Mouse (Mus musculus): Measurements from ENCODE around the gene Mgmt. TPM values are rescaled to one million over a fixed set of nuclear protein-coding genes. Genes with fewer than 3 reads are reported as not detected.

The Mgmt gene
- 1.5 and 1.8 TPM in 2 replicates for polyA plus RNA-seq (2015; fragmentation: Nextera tagmentation; extraction: Ambion mirVana)

DNA sequence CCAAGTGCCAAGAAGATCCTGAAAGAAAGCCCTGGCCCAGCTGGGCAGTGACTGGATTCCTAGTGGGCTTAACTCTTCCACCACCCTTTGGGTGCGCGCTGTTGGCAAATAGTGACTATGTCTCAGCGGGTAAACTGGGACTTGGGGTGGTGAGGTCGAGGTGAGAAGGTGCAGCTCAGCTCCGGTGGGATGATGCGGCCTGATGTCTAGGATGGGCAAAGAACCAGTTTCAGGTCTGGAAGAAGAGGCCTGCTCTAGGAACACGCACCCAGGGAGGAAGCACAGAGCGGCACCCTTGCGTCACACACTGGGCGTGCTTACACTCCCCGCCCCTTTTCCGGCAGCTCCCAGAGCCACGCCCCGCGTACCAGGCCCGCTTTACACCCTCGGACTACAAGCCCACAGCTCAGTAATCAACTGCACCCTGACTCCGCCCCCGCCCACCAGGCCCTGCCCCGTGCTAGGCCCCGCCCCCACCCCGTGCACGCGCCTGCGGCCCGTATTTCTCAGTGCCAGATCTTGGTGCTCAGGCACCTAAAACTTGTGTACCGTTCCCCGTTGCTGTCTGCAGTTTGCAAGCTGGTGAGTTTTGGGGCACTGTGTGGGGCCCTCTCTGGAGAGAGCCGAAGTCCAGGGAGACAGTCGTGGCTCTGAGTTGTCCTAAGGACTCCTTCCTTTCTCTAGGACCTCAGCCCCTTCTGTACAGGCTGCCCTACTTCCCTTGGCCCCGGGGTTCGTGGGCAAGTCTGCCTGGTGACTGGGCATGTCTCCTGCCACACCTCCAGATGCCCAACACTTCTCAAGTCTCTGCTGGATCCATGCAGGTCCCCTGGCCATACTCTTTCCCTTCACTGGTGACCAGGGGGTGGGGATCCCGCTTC, at the start of gene Mgmt:
Mgmt (plus strand) TSS at position 509 of the 881 bp plus-strand sequence.
- H3K4me2 ChIP-seq (ENCODE audit: low read length), result peak within 1 kb of the TSS; percentile 58
- H3K27me3 ChIP-seq (replicated peaks; ENCODE audit: control insufficient read depth, insufficient read depth, low read length), result no peaks in the 10 kb centered on the region
- H3K4me3 ChIP-seq (ENCODE audit: low read length), result peak within 1 kb of the TSS; percentile 30
- 0 out of 2 replicates have a peak, but pooled peaks cover 2% of the 10 kb centered on the region for H3K4me1 ChIP-seq (ENCODE audit: control insufficient read depth, insufficient read depth, low read depth, low read length)
- no peaks in the 10 kb centered on the region for H3K36me3 ChIP-seq (ENCODE audit: control insufficient read depth, insufficient read depth, low read length)
- WGBS, result 15% methylated on average over 31 of the region's 33 CpGs
- no peaks in the 10 kb centered on the region for H3K9me3 ChIP-seq (ENCODE audit: control insufficient read depth, low read length)
- H3K27ac ChIP-seq (ENCODE audit: low read depth, low read length), result no peak within 1 kb of the TSS
- H3K9ac ChIP-seq (ENCODE audit: low read depth, low read length), result peak within 1 kb of the TSS; percentile 56
- peak; percentile 99 for ATAC-seq

DNA sequence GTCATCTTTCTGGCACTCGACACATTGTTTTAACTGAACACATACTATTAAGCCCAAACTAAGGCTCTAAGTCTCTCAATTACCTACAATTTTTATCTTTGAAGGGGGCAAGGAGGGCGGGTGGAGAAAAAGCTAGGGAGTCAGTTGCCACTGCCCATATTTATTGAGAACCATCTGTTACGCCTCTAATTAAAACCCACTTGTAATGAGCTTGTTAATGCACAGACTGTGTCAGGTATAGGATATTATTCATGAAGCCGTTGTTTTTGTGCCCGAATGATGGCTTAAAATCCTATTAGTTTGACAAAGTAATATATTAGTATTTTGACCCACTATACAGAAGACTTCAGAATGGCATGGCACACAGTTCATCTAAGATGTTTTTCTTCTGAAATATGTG, 49.6 kb upstream of the Mgmt start:
- Histone ChIP-seq H3K9ac (ENCODE audit: low read depth, low read length) (no peak overlapping the region), H3K4me1 (ENCODE audit: control insufficient read depth, insufficient read depth, low read depth, low read length) (peaks cover 3% of the 10 kb centered on the region), H3K36me3 (ENCODE audit: control insufficient read depth, insufficient read depth, low read length) (no peaks in the 10 kb centered on the region), H3K27ac (ENCODE audit: low read depth, low read length) (no peak overlapping the region), H3K4me2 (ENCODE audit: low read length) (no peak overlapping the region), H3K27me3 (replicated peaks; ENCODE audit: control insufficient read depth, insufficient read depth, low read length) (no peaks in the 10 kb centered on the region), H3K4me3 (ENCODE audit: low read length) (no peak overlapping the region), H3K9me3 (ENCODE audit: control insufficient read depth, low read length) (no peaks in the 10 kb centered on the region)
- ATAC-seq, result no peak
- 44% methylated on average over 5 of the region's 5 CpGs for WGBS

DNA sequence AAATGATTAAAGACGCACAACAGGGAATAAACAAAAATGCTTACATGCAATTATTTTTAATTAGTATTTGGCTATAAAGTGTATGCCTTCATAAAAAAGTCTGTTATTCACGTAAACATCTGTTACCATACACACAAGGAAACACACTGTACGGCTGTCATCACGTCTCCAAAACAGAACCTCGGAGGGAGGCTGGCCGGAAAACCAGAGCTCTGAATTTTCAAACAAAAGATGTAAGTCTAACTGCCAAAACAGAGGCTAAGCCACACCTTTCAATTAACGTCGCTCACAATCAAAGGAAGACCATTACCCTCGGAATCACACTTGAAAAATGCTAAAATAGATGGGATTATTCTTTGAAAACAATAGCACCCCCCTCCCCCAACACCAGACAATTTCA, 49.1 kb upstream of the Mgmt start:
- Histone ChIP-seq H3K4me2 (ENCODE audit: low read length) (no peak overlapping the region), H3K36me3 (ENCODE audit: control insufficient read depth, insufficient read depth, low read length) (no peaks in the 10 kb centered on the region), H3K4me3 (ENCODE audit: low read length) (no peak overlapping the region), H3K9me3 (ENCODE audit: control insufficient read depth, low read length) (no peaks in the 10 kb centered on the region), H3K4me1 (ENCODE audit: control insufficient read depth, insufficient read depth, low read depth, low read length) (peaks cover 3% of the 10 kb centered on the region), H3K9ac (ENCODE audit: low read depth, low read length) (no peak overlapping the region), H3K27me3 (replicated peaks; ENCODE audit: control insufficient read depth, insufficient read depth, low read length) (no peaks in the 10 kb centered on the region), H3K27ac (ENCODE audit: low read depth, low read length) (0 out of 2 replicates have a peak overlapping the region, but pooled peaks have one; percentile 32)
- WGBS, result 26% methylated on average over 9 of the region's 9 CpGs
- ATAC-seq, result no peak

DNA sequence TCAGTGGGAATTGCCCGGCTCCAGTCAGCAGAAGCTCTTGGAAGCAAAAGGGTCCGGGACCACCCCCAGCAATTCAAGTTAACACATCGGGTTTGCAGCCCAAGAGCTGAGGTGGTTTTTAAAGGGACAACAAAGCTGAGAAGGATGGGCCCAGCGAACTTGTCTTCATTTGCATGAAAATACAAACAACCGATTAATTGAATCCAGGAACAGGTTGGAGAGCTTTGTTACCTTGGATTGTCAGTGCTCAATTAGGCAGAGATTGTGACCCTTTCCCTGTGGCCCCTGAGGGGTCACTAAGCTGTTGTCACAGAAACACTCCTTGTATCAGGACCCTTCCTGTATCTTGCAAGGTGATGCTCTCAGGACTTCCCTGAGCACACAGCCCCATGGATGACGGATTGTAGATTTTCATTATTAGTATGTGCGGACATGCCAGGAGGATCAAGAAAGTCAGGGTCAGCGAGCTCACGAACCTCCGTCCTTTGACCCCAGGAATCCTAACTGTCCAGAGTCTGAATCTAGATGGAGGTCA, 48.3 kb upstream of the Mgmt start:
- no peaks in the 10 kb centered on the region for H3K9me3 ChIP-seq (ENCODE audit: control insufficient read depth, low read length)
- H3K27ac ChIP-seq (ENCODE audit: low read depth, low read length), result peak overlapping the region; percentile 18; the same call in 1 of the 2 replicates
- ATAC-seq, result no peak
- H3K36me3 ChIP-seq (ENCODE audit: control insufficient read depth, insufficient read depth, low read length), result no peaks in the 10 kb centered on the region
- no peak overlapping the region for H3K9ac ChIP-seq (ENCODE audit: low read depth, low read length)
- H3K27me3 ChIP-seq (replicated peaks; ENCODE audit: control insufficient read depth, insufficient read depth, low read length), result no peaks in the 10 kb centered on the region
- no peak overlapping the region for H3K4me3 ChIP-seq (ENCODE audit: low read length)
- 41% methylated on average over 10 of the region's 10 CpGs for whole genome bisulfite sequencing
- H3K4me1 ChIP-seq (ENCODE audit: control insufficient read depth, insufficient read depth, low read depth, low read length), result peaks cover 3% of the 10 kb centered on the region
- no peak overlapping the region for H3K4me2 ChIP-seq (ENCODE audit: low read length)

DNA sequence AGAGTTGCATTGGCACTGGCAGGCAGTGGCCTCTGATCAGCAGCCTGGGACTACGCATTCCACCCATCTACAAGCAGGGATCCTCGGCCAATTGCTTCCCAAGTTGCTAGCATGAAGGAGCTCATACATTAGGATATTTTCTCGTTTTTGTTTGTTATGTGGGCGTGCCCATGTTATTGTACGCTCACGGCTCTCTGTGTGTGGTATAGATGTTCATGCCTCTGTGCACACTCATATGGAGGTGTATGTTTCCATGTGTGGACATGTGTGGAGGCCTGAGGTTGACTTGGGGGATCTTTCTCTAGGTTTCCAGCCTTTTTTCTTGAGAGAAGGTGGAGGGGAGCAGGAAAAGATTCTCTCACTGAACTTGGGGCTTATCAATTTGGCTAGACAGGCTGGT, 46.8 kb upstream of the Mgmt start:
- H3K27me3 ChIP-seq (replicated peaks; ENCODE audit: control insufficient read depth, insufficient read depth, low read length), result no peaks in the 10 kb centered on the region
- H3K27ac ChIP-seq (ENCODE audit: low read depth, low read length), result no peak overlapping the region
- ATAC-seq, result no peak
- peaks cover 3% of the 10 kb centered on the region for H3K4me1 ChIP-seq (ENCODE audit: control insufficient read depth, insufficient read depth, low read depth, low read length)
- WGBS, result 84% methylated on average over 6 of the region's 6 CpGs
- H3K9me3 ChIP-seq (ENCODE audit: control insufficient read depth, low read length), result no peaks in the 10 kb centered on the region
- H3K9ac ChIP-seq (ENCODE audit: low read depth, low read length), result no peak overlapping the region
- no peak overlapping the region for H3K4me3 ChIP-seq (ENCODE audit: low read length)
- no peak overlapping the region for H3K4me2 ChIP-seq (ENCODE audit: low read length)
- H3K36me3 ChIP-seq (ENCODE audit: control insufficient read depth, insufficient read depth, low read length), result no peaks in the 10 kb centered on the region

DNA sequence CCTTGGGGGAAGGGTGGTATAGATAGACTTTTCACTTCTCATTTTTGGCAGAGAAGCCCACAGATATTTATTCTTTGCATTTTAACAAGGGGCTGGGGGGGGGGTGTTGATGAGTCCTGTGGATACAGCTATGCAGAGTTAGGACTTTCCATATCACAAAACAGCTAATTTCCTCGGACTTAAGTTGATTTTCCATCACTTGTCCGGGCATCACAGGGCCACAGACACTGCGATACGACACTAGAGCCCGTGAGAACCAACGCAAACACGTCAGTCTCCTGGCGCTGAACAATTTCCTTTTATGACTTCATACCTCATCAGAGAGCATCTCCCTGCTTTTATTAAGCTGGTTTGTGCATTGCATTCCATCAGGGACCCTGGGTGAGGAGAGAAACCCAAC, 45.7 kb upstream of the Mgmt start:
- 73% methylated on average over 8 of the region's 8 CpGs for WGBS
- no peak for ATAC-seq
- Histone ChIP-seq H3K27ac (ENCODE audit: low read depth, low read length) (no peak overlapping the region), H3K4me2 (ENCODE audit: low read length) (no peak overlapping the region), H3K9me3 (ENCODE audit: control insufficient read depth, low read length) (no peaks in the 10 kb centered on the region), H3K36me3 (ENCODE audit: control insufficient read depth, insufficient read depth, low read length) (no peaks in the 10 kb centered on the region), H3K4me1 (ENCODE audit: control insufficient read depth, insufficient read depth, low read depth, low read length) (peaks cover 3% of the 10 kb centered on the region), H3K4me3 (ENCODE audit: low read length) (no peak overlapping the region), H3K27me3 (replicated peaks; ENCODE audit: control insufficient read depth, insufficient read depth, low read length) (no peaks in the 10 kb centered on the region), H3K9ac (ENCODE audit: low read depth, low read length) (no peak overlapping the region)

DNA sequence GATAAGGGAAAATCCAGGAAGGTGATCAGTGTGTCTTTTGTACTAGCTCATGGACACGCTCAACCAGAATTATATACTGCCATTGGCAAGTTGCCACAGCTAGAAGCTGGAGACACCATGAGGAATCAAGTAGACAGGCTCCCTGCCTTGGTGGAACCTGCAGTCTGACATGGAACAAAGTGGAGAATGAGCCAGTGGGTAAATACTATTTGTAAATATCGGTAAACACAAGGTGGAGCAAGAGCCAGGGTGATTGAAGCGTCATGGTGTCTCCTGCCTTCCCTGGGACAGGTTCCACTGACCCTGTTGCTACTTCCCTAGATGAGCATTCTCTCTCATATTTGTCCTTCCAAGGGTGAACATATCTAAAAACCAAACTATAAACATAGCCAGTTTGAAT, 44.6 kb upstream of the Mgmt start:
- H3K27ac ChIP-seq (ENCODE audit: low read depth, low read length), result no peak overlapping the region
- no peaks in the 10 kb centered on the region for H3K9me3 ChIP-seq (ENCODE audit: control insufficient read depth, low read length)
- H3K4me2 ChIP-seq (ENCODE audit: low read length), result no peak overlapping the region
- no peak overlapping the region for H3K4me3 ChIP-seq (ENCODE audit: low read length)
- WGBS, result 84% methylated on average over 3 of the region's 3 CpGs
- ATAC-seq, result no peak
- no peaks in the 10 kb centered on the region; the same call in 1 of the 2 replicates for H3K4me1 ChIP-seq (ENCODE audit: control insufficient read depth, insufficient read depth, low read depth, low read length)
- no peak overlapping the region for H3K9ac ChIP-seq (ENCODE audit: low read depth, low read length)
- no peaks in the 10 kb centered on the region for H3K27me3 ChIP-seq (replicated peaks; ENCODE audit: control insufficient read depth, insufficient read depth, low read length)
- no peaks in the 10 kb centered on the region for H3K36me3 ChIP-seq (ENCODE audit: control insufficient read depth, insufficient read depth, low read length)

DNA sequence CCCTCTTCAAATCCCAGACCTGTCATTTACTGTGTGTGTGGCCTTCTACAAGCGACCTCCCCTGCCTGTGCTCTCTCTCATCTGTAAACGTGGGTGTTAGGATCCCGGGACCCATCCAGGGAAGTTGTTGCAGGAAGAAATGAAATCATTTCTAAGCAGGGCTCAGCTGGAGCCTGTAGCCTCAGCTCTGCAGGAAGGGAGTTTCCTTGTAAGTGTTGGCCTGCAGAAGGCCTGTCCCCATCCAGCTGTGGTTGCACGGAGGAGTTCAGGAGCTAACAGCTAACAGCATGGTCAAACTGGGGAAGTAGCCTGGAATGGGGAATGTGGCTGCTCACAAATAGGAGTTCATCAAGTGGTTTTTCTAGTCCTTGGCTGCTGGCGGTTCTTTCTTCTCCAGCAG, 44.1 kb upstream of the Mgmt start:
- no peak overlapping the region for H3K4me2 ChIP-seq (ENCODE audit: low read length)
- H3K27me3 ChIP-seq (replicated peaks; ENCODE audit: control insufficient read depth, insufficient read depth, low read length), result no peaks in the 10 kb centered on the region
- H3K9ac ChIP-seq (ENCODE audit: low read depth, low read length), result no peak overlapping the region
- H3K36me3 ChIP-seq (ENCODE audit: control insufficient read depth, insufficient read depth, low read length), result no peaks in the 10 kb centered on the region
- H3K4me3 ChIP-seq (ENCODE audit: low read length), result no peak overlapping the region
- no peak overlapping the region for H3K27ac ChIP-seq (ENCODE audit: low read depth, low read length)
- no peaks in the 10 kb centered on the region for H3K9me3 ChIP-seq (ENCODE audit: control insufficient read depth, low read length)
- ATAC-seq, result no peak
- H3K4me1 ChIP-seq (ENCODE audit: control insufficient read depth, insufficient read depth, low read depth, low read length), result no peaks in the 10 kb centered on the region; the same call in 1 of the 2 replicates
- 74% methylated on average over 5 of the region's 5 CpGs for WGBS

DNA sequence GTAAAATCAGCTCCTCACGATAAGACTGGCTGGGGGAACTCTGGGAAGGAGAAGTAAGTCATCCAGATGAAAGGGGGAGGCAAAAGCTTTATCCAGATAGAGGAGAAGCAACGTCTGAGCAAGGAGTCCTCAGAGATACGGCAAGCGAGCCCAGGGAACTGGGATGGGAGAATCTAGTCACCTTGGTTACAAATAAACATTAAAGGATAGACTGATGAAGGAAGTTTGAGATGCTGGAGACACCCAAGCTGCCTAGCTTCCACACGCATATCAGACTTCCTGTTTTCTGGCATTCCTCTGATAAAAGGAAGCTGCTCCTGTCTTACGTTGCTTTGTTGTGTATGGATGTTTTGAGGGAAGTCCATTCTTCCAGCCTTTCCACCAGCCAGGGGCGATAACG, 42.5 kb upstream of the Mgmt start:
- Histone ChIP-seq H3K27me3 (replicated peaks; ENCODE audit: control insufficient read depth, insufficient read depth, low read length) (no peaks in the 10 kb centered on the region), H3K36me3 (ENCODE audit: control insufficient read depth, insufficient read depth, low read length) (no peaks in the 10 kb centered on the region), H3K4me1 (ENCODE audit: control insufficient read depth, insufficient read depth, low read depth, low read length) (no peaks in the 10 kb centered on the region), H3K4me2 (ENCODE audit: low read length) (no peak overlapping the region), H3K27ac (ENCODE audit: low read depth, low read length) (no peak overlapping the region), H3K4me3 (ENCODE audit: low read length) (no peak overlapping the region), H3K9me3 (ENCODE audit: control insufficient read depth, low read length) (no peaks in the 10 kb centered on the region), H3K9ac (ENCODE audit: low read depth, low read length) (no peak overlapping the region)
- 81% methylated on average over 8 of the region's 8 CpGs for WGBS
- ATAC-seq, result no peak
